Mouse (Mus musculus) CD4-positive, CD25-positive, alpha-beta regulatory T cell, adult 9 weeks (primary cell): ENCODE measurements around the gene Tgfbi. TPM values are rescaled to one million over a fixed set of nuclear protein-coding genes. Genes with fewer than 3 reads are reported as not detected.

Experiments used
- polyA plus RNA-seq: library from polyadenylated mRNA; unstranded; fragments of 100-300 nt; shearing (Covaris generic); gene quantifications from one replicate; pipeline ENCODE4 v1.2.1, GENCODE M21; 2017

Tgfbi gene
- 0.62 TPM for polyA plus RNA-seq

DNA sequence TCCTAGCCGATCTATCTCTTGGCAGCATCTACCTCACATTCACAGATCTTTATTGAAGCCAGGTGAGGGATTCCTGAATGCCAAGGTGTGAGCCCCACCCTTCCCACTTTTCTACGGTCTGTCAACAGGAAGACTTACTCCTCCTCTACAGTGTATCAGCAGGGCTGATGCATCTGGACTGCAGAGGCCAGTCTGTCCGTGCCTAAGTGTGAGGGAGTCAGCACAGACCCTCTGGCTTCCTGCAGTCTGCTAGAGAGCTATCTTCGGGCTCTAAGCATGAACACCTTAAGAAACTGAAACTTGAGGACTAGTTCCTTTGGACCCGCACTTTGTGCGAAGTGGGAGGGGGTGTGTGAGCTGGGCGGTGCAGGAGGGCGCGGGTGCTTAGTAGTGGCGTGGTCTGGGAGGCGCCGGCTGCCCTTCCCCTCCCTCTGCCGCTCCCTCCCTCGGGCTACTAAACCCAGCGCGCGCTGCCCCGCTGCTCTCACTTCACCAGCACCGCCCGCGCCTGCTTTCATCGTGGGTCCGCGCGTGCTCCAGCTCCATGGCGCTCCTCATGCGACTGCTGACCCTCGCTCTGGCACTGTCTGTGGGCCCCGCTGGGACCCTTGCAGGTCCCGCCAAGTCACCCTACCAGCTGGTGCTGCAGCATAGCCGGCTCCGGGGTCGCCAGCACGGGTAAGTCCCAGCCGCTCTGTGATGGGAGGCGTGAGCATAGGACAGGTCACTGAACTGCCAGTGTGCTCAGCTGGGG is at the start of gene Tgfbi:
Tgfbi (plus strand) TSS at position 421 of the 754 bp plus-strand sequence.

Other genes with a start within 250 kb of the Tgfbi start
- gene Gm3045, start 182.9 kb upstream of the Tgfbi start, polyA plus RNA-seq, result not detected
- gene Slc25a48, start 171.2 kb upstream of the Tgfbi start, polyA plus RNA-seq, result not detected
- gene Il9, start 127.3 kb upstream of the Tgfbi start, polyA plus RNA-seq, result not detected
- 2.5 TPM for gene Fbxl21, start 87.1 kb upstream of the Tgfbi start, polyA plus RNA-seq
- not detected for gene Lect2, start 61.0 kb upstream of the Tgfbi start, polyA plus RNA-seq
- 21.3 TPM for gene Smad5, start 93.5 kb downstream of the Tgfbi start, polyA plus RNA-seq
- gene Gm45623, start 144.3 kb downstream of the Tgfbi start, polyA plus RNA-seq, result not detected